Mouse (Mus musculus): ENCODE measurements around the gene Zfp110. TPM values are rescaled to one million over a fixed set of nuclear protein-coding genes. Genes with fewer than 3 reads are reported as not detected.
"Not testable (repeated sequence)": the region's sequence is repeated elsewhere in the genome, so short reads cannot be mapped to it uniquely, and the experiment has no call there.

Gene Zfp110
- polyA plus RNA-seq, 1 experiment from 2014 or later = 8.1 TPM

DNA sequence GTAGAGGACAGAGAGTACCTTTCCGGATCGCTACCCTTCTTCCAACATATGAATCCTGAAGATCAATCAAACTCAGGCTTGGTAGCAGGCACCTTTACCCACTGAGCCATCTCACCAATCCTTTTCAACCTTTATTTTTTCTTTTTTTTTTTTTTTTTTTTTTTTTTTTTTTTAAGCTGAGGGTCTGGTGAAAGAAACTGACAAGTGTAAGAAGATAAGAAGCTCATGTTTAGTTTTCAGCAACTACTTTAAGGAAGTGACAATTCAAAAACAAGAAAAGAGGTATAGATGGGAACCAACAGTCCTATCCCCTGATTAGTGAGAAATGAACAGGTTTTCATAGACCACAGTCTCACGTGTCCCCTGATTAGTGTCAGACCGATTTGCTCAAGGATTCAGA is 1.2 kb downstream of the Zfp110 start:
- Histone ChIP-seq H3K27ac (ENCODE audit: low read depth) (no peak overlapping the region), H3K27me3 (ENCODE audit: insufficient read depth, low read length) (no peaks in the 10 kb centered on the region), H3K9me3 (ENCODE audit: low read length) (peaks cover 14% of the 10 kb centered on the region; the same call in 1 of the 2 replicates), H3K9ac (replicated peaks) (no peak overlapping the region), H3K4me2 (ENCODE audit: low read depth, low read length) (peak overlapping the region; percentile 85), H3K4me1 (ENCODE audit: insufficient read depth) (peaks cover 4% of the 10 kb centered on the region; the same call in 1 of the 2 replicates), H3K4me3 (ENCODE audit: low read depth, low read length) (peak overlapping the region; percentile 78), H3K36me3 (replicated peaks; ENCODE audit: insufficient read depth, low read length) (peaks cover 38% of the 10 kb centered on the region)
- ATAC-seq (no peak), DNase-seq (no peak)
- TF ChIP-seq EP300 (IDR thresholded peaks at IDR 0.05; ENCODE audit: low read depth) = no peak
- no peak for TF ChIP-seq CTCF (IDR thresholded peaks at IDR 0.05; ENCODE audit: low read depth)
- WGBS (ENCODE audit: insufficient replicate concordance) = 87% methylated on average over 4 of the region's 4 CpGs

DNA sequence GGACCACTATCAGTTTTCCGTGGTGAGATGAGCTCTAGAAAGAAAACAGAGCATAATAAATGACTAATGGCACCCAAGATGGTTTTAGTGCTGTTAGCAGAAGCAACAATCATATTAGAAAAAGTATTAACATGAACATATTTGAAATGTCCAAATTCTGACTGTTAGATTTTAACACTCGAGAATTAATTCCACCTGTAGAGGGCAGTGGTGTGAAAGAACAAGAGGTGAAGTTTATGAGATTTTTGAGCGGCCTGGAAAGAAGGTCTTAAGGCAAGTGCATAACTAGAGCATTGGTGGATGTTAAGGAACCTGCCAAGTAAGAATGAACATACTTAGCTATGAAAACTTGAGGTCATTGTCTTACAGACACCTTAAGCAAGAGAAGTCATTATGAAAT is 39.7 kb downstream of the Zfp110 start:
- Histone ChIP-seq H3K9ac (replicated peaks) (no peak overlapping the region), H3K27me3 (ENCODE audit: insufficient read depth, low read length) (no peaks in the 10 kb centered on the region), H3K4me1 (ENCODE audit: insufficient read depth) (no peaks in the 10 kb centered on the region), H3K27ac (ENCODE audit: low read depth) (no peak overlapping the region), H3K9me3 (ENCODE audit: low read length) (no peaks in the 10 kb centered on the region), H3K36me3 (replicated peaks; ENCODE audit: insufficient read depth, low read length) (no peaks in the 10 kb centered on the region), H3K4me2 (ENCODE audit: low read depth, low read length) (no peak overlapping the region), H3K4me3 (ENCODE audit: low read depth, low read length) (no peak overlapping the region)
- TF ChIP-seq EP300 (IDR thresholded peaks at IDR 0.05; ENCODE audit: low read depth) (no peak), CTCF (IDR thresholded peaks at IDR 0.05; ENCODE audit: low read depth) (peak; percentile 59)
- DNase-seq (no peak), ATAC-seq (no peak)
- 14% methylated on average over 3 of the region's 3 CpGs for WGBS (ENCODE audit: insufficient replicate concordance)

DNA sequence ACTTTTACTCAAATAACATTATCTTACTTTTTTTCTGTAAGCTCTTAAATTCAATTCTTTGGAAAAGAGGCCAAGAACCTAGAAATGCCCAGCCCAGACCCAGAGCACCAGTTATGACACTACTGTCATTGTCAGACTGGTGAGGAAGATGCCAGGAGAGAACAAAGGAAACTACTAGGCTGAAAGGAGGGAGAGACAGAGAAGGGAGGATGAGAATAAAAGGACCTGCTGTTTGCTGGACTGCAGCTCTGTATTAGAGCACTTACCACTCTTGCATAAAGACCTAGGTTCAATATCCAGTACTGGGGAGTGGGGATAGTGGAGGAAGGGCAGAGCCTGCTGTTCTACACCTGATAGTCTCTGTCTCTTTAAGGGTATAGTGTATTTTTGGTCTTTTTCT is 45.5 kb downstream of the Zfp110 start:
- H3K9ac ChIP-seq (replicated peaks) = no peak overlapping the region
- no peak overlapping the region for H3K27ac ChIP-seq (ENCODE audit: low read depth)
- no peak overlapping the region for H3K4me3 ChIP-seq (ENCODE audit: low read depth, low read length)
- TF ChIP-seq EP300 (IDR thresholded peaks at IDR 0.05; ENCODE audit: low read depth) = no peak
- no peak for TF ChIP-seq CTCF (IDR thresholded peaks at IDR 0.05; ENCODE audit: low read depth)
- H3K9me3 ChIP-seq (ENCODE audit: low read length) = no peaks in the 10 kb centered on the region
- DNase-seq (no peak), ATAC-seq (no peak)
- H3K4me2 ChIP-seq (ENCODE audit: low read depth, low read length) = no peak overlapping the region
- peaks cover 10% of the 10 kb centered on the region for H3K4me1 ChIP-seq (ENCODE audit: insufficient read depth)
- H3K27me3 ChIP-seq (ENCODE audit: insufficient read depth, low read length) = no peaks in the 10 kb centered on the region
- 0 out of 2 replicates have a peak, but pooled peaks cover 3% of the 10 kb centered on the region for H3K36me3 ChIP-seq (replicated peaks; ENCODE audit: insufficient read depth, low read length)

DNA sequence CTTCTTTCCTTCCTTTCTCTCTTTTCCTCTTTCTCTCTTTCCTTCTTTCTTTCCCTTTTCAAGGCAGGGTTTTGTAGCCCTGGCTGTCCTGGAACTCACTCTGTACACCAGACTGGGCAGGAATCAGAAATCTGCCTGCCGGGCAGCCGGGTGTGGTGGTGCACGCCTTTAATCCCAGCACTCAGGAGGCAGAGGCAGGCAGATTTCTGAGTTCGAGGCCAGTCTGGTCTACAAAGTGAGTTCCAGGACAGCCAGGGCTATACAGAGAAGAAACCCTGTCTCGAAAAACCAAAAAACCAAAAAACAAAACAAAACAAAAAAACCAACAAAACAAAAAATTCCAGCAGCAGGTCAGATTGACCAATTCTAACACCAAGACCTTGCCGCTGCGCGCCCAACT is 45.9 kb downstream of the Zfp110 start:
- not testable (repeated sequence) for H3K27ac ChIP-seq (ENCODE audit: low read depth); H3K36me3 ChIP-seq (replicated peaks; ENCODE audit: insufficient read depth, low read length); H3K4me1 ChIP-seq (ENCODE audit: insufficient read depth); DNase-seq; H3K9me3 ChIP-seq (ENCODE audit: low read length); H3K9ac ChIP-seq (replicated peaks); H3K27me3 ChIP-seq (ENCODE audit: insufficient read depth, low read length); ATAC-seq
- H3K4me3 ChIP-seq (ENCODE audit: low read depth, low read length) = peak overlapping the region; percentile 75
- peak overlapping the region; percentile 90 for H3K4me2 ChIP-seq (ENCODE audit: low read depth, low read length)
- WGBS (ENCODE audit: insufficient replicate concordance) = 35% methylated on average over 8 of the region's 8 CpGs

DNA sequence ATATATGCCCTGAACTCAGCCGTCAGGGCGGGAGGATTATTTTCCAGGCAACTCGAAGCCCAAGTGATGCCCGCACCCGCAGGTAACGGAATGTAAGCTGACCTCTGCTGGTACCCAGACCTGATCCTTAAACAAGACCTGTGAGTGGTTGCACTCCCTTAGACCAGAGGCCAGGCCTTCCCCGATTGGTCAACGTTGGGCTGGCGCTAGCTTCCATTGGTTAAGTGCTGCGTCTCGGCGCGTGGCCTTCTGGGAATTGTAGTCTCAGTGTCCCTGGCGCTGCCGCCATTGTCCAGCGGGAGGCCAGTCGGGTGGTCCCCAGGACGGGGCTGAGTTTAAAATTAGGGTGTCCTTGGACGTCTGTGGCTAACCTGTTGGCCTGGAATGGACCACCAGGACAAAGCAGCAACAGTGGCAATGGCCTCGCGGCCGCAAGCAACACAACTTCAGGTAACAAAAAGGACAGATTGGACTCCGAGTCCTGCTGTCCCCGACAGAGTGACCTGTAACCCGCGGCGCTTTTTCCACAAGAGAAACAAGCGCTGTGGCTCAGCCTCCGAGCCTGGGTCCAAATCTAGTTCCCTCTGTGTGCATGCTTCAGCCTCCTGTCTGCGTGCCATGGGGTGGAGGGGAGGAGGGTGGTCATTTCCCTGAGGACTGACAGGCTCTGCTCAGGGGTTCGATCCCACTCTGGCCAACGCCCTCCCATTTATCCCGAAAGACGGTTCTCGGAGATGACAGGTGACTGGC is 46.5 kb downstream of the Zfp110 start, which contains the start of gene Zfp128:
TSS of gene Zfp128 (plus strand) at position 267 of the 750 bp plus-strand sequence.
- Histone ChIP-seq H3K4me3 (ENCODE audit: low read depth, low read length) (peak within 1 kb of the TSS; percentile 75), H3K27me3 (ENCODE audit: insufficient read depth, low read length) (no peaks in the 10 kb centered on the region), H3K36me3 (replicated peaks; ENCODE audit: insufficient read depth, low read length) (peaks cover 11% of the 10 kb centered on the region; the same call in 1 of the 2 replicates), H3K27ac (ENCODE audit: low read depth) (0 out of 2 replicates have a peak within 1 kb of the TSS, but pooled peaks have one; percentile 12), H3K9ac (replicated peaks) (peak within 1 kb of the TSS; percentile 64), H3K9me3 (ENCODE audit: low read length) (no peaks in the 10 kb centered on the region), H3K4me2 (ENCODE audit: low read depth, low read length) (peak within 1 kb of the TSS; percentile 90), H3K4me1 (ENCODE audit: insufficient read depth) (peaks cover 10% of the 10 kb centered on the region)
- ATAC-seq (peak; percentile 100), DNase-seq (peak; percentile 93)
- TF ChIP-seq EP300 (IDR thresholded peaks at IDR 0.05; ENCODE audit: low read depth) (no peak), CTCF (IDR thresholded peaks at IDR 0.05; ENCODE audit: low read depth) (peak; percentile 36)
- WGBS (ENCODE audit: insufficient replicate concordance) = under 1% methylated on average over 35 of the region's 35 CpGs

DNA sequence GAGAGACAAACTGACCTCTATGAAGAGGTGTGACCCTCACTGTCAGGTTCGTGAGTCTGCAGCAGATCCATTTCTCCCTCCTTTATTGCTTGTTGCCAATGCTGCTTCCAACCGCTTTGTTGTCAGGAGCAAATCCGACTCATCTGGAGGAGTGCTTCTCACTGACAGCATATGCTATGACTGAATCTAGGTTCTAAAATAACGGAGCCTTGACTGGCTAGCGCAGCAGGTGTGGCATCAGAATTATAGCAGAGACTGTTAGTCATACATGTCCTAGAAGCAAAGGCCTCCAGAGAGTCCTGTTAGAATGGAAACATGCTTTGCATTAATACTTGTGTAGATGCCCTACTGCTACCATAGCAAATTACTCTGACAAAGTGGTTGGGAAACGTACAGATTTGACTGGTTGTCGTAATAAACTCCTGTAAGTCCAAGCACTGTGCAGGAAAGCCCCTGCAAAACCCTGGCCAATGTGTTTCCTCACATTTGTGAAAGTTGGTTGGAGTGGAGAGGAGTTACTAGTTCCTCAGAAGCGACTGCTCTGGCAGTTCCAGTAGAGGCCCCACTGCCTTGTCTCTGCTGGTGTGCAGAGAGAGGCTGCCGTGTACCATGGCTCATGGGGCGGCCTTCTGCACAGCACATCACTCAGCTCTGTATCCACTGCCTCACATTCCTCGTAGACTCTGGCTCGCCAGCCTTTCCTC is 52.2 kb downstream of the Zfp110 start:
- Histone ChIP-seq H3K4me3 (ENCODE audit: low read depth, low read length) (no peak overlapping the region), H3K4me2 (ENCODE audit: low read depth, low read length) (no peak overlapping the region), H3K4me1 (ENCODE audit: insufficient read depth) (peaks cover 4% of the 10 kb centered on the region), H3K36me3 (replicated peaks; ENCODE audit: insufficient read depth, low read length) (peaks cover 37% of the 10 kb centered on the region), H3K9me3 (ENCODE audit: low read length) (no peaks in the 10 kb centered on the region), H3K9ac (replicated peaks) (no peak overlapping the region), H3K27ac (ENCODE audit: low read depth) (no peak overlapping the region), H3K27me3 (ENCODE audit: insufficient read depth, low read length) (no peaks in the 10 kb centered on the region)
- 81% methylated on average over 12 of the region's 12 CpGs for WGBS (ENCODE audit: insufficient replicate concordance)
- DNase-seq (no peak), ATAC-seq (no peak)
- no peak for TF ChIP-seq CTCF (IDR thresholded peaks at IDR 0.05; ENCODE audit: low read depth)
- TF ChIP-seq EP300 (IDR thresholded peaks at IDR 0.05; ENCODE audit: low read depth) = no peak
